Mouse (Mus musculus) CH12.LX (cell line): Measurements from ENCODE around the gene Ezh1.

Experiments
- CTCF ChIP-seq, 2 experiments: IDR thresholded peaks in 1 of 2; conservative IDR thresholded peaks in 1 of 2; 2 replicates each; pipeline ENCODE4 v1.5.1; 2011 to 2012; ENCODE audit warnings: low read depth in 2 of 2, low read length in 2 of 2, improper control_type of control experiment in 1 of 2, inconsistent platforms in 1 of 2, mild to moderate bottlenecking in 1 of 2, moderate library complexity in 1 of 2
- ELF1 ChIP-seq: IDR thresholded peaks from 2 replicates; pipeline ENCODE4 v1.6.1; 2014; ENCODE audit warnings: low read depth, mild to moderate bottlenecking, inconsistent platforms, low read length, improper control_type of control experiment
- EP300 ChIP-seq: IDR thresholded peaks from 2 replicates; pipeline ENCODE4 v1.6.1; 2011; ENCODE audit warnings: low read length, improper control_type of control experiment
- JUND ChIP-seq: conservative IDR thresholded peaks from 2 replicates; pipeline ENCODE4 v1.6.1; 2011; ENCODE audit warnings: low read depth, low read length, improper control_type of control experiment
- MAFK ChIP-seq: IDR thresholded peaks from 2 replicates; pipeline ENCODE4 v1.6.1; 2011; ENCODE audit warnings: low read length, improper control_type of control experiment; ENCODE audit not compliant: insufficient replicate concordance
- MAZ ChIP-seq: IDR thresholded peaks from 2 replicates; pipeline ENCODE4 v1.6.1; 2012; ENCODE audit warnings: low read depth, mild to moderate bottlenecking, inconsistent platforms, low read length, improper control_type of control experiment, moderate library complexity
- POLR2A ChIP-seq: IDR thresholded peaks from 2 replicates; pipeline ENCODE4 v1.6.1; 2011; ENCODE audit warnings: low read depth, mild to moderate bottlenecking, improper control_type of control experiment, low read length
- SIN3A ChIP-seq: IDR thresholded peaks from 2 replicates; pipeline ENCODE4 v1.6.1; 2012; ENCODE audit warnings: low read length, improper control_type of control experiment, inconsistent platforms
- TCF12 ChIP-seq: IDR thresholded peaks from 2 replicates; pipeline ENCODE4 v1.6.1; 2014; ENCODE audit warnings: low read depth, mild to moderate bottlenecking, inconsistent platforms, low read length, improper control_type of control experiment

DNA sequence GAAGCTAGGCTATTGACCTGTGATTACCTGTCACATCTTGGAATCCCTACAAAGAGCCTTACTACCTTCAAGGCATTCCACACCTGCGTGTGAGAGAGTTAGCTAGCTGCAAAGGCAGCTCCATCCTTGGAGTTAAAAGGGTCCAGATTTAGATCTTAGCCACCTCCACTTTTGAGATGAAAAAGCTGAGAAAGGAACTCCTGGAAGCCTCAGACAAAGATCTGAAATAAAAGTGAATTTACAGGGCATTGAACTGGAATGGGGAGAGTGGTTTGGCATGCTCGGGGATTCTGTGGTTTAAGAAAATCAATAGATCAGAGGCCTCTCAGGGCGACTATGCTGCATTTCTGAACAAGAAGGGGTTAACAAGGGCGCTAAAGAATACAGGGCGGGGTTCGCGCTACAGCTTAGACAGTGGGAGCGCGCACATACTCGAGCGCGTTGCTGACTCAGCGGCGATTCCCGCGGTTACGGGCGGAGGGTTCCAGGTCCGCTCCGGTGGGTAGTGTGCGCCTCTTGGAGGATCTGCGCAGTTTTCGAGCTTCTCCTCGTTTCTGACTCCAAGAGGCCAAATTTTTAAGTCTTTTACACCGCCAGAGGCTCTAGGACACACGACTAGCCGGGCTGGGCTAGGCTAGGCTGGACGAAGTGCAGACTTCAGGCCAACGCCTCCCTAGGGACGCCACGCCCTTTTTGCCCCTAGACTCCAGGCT is 54.4 kb downstream of the Ezh1 start:
- TF ChIP-seq SIN3A (peak; percentile 92), CTCF (conservative IDR thresholded peaks at IDR 0.05 in 1 of 2, IDR thresholded peaks at IDR 0.05 in 1 of 2; ENCODE audit: low read depth in 2 of 2, low read length in 2 of 2) (no peak), MAZ (no peak), EP300 (peak; percentile 13; the same call in 1 of the 2 replicates), JUND (peak; percentile 46; the same call in 1 of the 2 replicates), TCF12 (peak; percentile 69), POLR2A (peak; percentile 59; the same call in 1 of the 2 replicates), MAFK (peak; percentile 99), ELF1 (0 out of 2 replicates have a peak, but pooled peaks have one; percentile 42)
